Mouse (Mus musculus) layer of hippocampus, postnatal 25 days (tissue): ENCODE measurements around the gene Cd151. TPM values are rescaled to one million over a fixed set of nuclear protein-coding genes. Genes with fewer than 3 reads are reported as not detected.

Source experiments
- total RNA-seq, 2 experiments: library from RNA; stranded (reverse); gene quantifications; 2 replicates each; pipeline ENCODE4 v1.2.3; 2021

Cd151 gene
- total RNA-seq, 2 experiments from 2014 or later = 25.7 TPM

Other genes with a start within 250 kb of the Cd151 start
- 10 to 100 TPM; 67.1 to 71.1 TPM for gene Phrf1, start 238.6 kb upstream of the Cd151 start, total RNA-seq
- gene Irf7, start 200.9 kb upstream of the Cd151 start, total RNA-seq = 1 to 10 TPM in 1 of 2 experiments, under 1 TPM in 1; 0.91 to 1.9 TPM
- gene Cdhr5, start 190.6 kb upstream of the Cd151 start, total RNA-seq = not detected
- gene Sct, start 188.3 kb upstream of the Cd151 start, total RNA-seq = not detected
- gene Drd4, start 175.4 kb upstream of the Cd151 start, total RNA-seq = under 1 TPM in 1 of 2 experiments, not detected in 1; 0.12 TPM
- 10 to 100 TPM; 91.3 to 92.6 TPM for gene Deaf1, start 139.7 kb upstream of the Cd151 start, total RNA-seq
- gene Tmem80, start 139.7 kb upstream of the Cd151 start, total RNA-seq = 10 to 100 TPM; 28.8 to 39.3 TPM
- gene Eps8l2, start 128.5 kb upstream of the Cd151 start, total RNA-seq = 1 to 10 TPM; 4.7 to 6.2 TPM
- 100 to 1,000 TPM; 125 to 154 TPM for gene Taldo1, start 75.2 kb upstream of the Cd151 start, total RNA-seq
- gene Gatd1, start 53.3 kb upstream of the Cd151 start, total RNA-seq = 10 to 100 TPM; 42.4 to 49.2 TPM
- gene Cend1, start 37.9 kb upstream of the Cd151 start, total RNA-seq = 100 to 1,000 TPM; 286 to 299 TPM
- 100 to 1,000 TPM; 351 to 355 TPM for gene Slc25a22, start 29.5 kb upstream of the Cd151 start, total RNA-seq
- gene Pidd1, start 23.4 kb upstream of the Cd151 start, total RNA-seq = 1 to 10 TPM in 1 of 2 experiments, under 1 TPM in 1; 0.84 to 2.2 TPM
- gene Rplp2, start 20.0 kb upstream of the Cd151 start, total RNA-seq = 100 to 1,000 TPM; 526 to 589 TPM
- 10 to 100 TPM; 23.2 to 30.4 TPM for gene Pnpla2, start 12.2 kb upstream of the Cd151 start, total RNA-seq
- gene Cracr2b, start 6.3 kb upstream of the Cd151 start, total RNA-seq = 1 to 10 TPM; 2.1 to 4.2 TPM
- 10 to 100 TPM; 40.9 to 47.2 TPM for gene Polr2l, start 7.7 kb downstream of the Cd151 start, total RNA-seq
- 10 to 100 TPM; 12.2 to 14.3 TPM for gene Tspan4, start 7.8 kb downstream of the Cd151 start, total RNA-seq
- gene Chid1, start 72.5 kb downstream of the Cd151 start, total RNA-seq = 10 to 100 TPM; 81.3 to 84.0 TPM
- 100 to 1,000 TPM; 238 to 254 TPM for gene Ap2a2, start 94.8 kb downstream of the Cd151 start, total RNA-seq
- gene Muc6, start 187.9 kb downstream of the Cd151 start, total RNA-seq = not detected
- gene Muc2, start 222.9 kb downstream of the Cd151 start, total RNA-seq = under 1 TPM; 0.20 to 0.54 TPM